Mouse (Mus musculus): ENCODE data around the gene Ankrd16. TPM values are rescaled to one million over a fixed set of nuclear protein-coding genes. Genes with fewer than 3 reads are reported as not detected.

Gene Ankrd16
- polyA plus RNA-seq (2017; shearing (Covaris generic)) = 10 to 100 TPM; 29.5 to 36.1 TPM

DNA sequence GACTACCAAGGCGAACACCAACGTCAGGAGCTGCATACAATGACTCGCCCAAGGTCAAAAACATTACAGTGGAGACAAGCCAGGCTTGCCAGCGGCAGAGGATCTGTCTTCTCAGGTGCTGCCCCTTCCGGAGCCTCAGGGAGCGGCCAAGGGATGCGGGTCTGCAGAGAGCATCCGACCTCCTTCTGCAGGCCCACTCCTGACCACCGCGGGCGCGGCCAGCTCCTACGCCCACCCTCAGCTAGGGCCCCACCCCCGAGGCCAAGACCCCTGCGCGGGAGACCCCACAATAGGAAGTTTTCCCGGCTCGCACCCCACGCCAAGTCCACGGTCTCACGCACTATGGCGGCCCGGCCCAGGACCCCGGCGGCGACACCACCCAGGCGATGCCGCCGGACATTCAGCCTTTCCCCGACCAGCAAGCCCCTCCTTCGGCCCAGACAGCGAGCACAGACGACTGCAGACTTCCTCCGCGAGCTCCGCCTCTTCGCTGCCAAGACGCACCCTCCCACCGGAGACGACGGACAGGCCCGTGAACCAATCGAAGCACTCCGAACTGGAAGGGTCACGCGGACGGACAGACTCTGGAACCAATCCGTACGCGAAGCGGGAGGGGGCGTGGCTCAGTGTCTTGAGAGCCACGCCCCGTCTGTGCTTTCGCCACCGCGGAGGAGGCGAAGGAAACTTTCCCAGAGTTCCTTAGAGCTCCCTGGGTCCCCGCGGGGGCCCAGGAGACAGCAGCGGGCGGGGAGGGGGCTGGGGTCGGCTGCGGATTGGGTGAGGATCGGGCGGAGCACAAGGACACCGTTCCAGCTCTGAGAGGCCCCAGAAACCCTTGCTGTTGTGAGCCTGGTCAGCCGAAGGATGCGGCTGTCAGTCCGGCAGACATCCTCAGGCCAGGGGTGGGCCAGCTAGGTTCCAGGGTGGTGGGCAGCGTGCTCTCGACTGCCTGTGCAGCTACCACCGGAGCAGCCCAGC lies at the start of gene Ankrd16, which contains the start of gene Fbh1:
Ankrd16 (plus strand) TSS at position 786 of the 978 bp plus-strand sequence.
Fbh1 (minus strand) TSS at position 492 of the 978 bp plus-strand sequence.
- peak; percentile 87 for ATAC-seq

DNA sequence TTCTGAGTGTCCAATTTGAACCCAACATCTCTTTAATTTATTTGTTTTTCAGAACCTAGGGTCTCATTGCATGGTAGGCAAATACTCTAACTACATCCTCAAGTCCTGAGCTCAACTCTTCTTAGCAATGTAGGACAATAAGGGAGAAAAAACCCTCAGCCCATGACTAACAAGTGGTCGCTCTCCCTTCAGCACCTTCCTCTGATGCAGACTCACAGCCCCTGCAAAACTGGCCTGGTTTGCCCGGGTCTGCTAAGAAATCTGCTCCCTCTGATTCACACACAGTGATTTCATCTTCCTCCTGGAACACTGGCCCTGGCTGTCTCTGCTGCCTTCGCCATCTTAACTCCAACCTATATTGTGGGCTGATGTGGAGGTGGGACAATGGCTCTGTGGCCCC lies 48.6 kb upstream of the Ankrd16 start:
- no peak for ATAC-seq

DNA sequence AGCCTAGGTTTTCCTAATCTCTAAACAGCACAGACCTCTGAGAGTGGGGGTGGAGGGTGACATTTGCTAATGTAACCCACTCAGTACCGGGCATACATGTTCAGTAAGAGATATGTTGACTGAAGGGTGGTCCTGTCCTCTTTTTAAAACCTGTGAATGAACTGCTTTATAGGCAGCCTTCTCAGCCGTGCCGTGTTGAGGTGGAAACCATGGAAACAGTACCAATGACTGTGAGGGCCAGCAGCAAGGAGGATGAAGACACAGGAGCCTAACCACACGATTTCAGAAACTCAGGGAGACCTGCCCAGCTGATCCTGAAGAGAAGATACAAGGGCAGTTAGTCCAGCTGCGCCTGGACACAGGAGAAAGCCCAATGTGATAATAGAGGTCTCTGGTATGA lies 44.7 kb upstream of the Ankrd16 start:
- ATAC-seq = no peak

DNA sequence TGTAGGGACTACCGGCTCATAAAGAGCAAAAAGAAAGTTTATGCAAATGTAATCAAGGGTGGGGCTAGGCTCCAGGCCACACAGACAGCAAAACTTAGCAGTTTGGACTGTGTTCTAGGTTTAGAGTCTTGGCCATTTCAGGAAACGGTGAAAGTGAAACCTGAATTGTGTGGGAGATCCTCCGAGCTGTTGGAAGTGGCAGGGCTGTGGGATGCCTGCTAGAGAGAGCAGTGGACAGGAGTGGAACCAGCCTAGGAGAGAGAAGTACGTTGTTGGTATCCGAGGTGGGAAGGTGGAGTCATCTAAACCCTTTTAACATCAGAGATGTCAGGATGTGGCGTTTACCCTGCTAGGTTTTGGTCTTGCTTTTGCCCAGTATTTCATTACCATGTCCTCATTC lies 41.8 kb upstream of the Ankrd16 start:
- no peak for ATAC-seq

DNA sequence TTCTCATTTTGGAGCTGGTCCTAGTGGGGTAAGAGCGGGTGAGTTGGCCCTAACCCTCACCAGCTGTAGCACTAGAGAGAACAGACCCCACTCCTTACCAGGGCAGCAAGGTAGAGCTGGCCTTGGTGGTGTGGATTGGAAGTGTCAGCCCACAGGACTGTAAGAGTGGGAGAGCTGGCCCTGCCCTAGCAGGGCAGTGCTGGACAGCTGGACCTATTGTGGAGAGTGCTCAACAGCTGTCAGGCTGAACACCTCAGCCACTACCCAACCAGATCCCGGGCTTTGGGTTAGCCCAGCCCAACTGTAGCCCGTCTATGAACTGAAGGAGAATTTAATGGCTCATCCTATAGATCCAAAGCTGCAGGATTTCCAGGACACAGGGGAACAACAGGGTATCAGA lies 38.9 kb upstream of the Ankrd16 start:
- no peak for ATAC-seq

DNA sequence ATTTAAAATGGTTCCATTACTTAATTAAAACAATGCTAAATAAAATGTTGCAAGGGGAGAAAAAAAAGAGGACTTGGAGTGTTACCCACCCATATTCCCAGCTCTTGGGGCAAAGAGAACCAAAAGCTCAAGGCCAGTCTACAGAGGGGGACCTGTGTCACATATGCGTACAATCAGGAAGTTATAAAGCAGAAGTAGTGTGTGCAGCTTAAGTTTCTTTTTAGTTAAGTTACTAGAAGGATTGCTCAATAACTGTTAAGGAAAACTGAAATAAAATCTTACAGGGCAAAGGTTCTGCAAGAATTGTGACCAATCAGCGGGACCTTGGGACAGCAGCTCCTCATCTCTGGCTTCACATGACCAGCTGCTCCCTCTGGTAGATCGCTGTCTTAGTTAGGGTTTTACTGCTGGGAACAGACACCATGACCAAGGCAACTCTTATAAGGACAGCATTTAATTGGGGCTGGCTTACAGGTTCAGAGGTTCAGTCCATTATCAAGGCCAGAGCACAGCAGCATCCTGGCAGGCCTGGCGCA lies 38.1 kb upstream of the Ankrd16 start:
- no peak for ATAC-seq

DNA sequence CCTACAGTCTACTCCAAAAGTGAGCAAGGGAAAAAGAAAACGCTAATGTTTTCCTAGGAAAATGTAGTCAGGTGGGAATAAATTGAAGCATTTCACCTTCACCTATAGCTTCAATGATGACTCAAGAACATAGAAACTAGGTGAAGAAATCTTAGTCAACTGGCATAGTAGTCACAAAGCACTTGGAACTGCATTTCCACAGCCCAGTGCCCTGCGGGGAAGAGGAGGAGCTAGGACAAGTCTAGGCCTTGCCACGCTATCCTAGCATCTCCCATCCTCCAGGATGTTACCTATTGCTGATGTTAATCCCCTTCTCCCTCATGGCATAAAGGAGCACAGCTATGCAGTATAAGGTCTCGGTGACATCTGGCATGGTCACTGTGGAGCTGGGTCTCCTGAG lies 15.1 kb upstream of the Ankrd16 start:
- no peak for ATAC-seq

DNA sequence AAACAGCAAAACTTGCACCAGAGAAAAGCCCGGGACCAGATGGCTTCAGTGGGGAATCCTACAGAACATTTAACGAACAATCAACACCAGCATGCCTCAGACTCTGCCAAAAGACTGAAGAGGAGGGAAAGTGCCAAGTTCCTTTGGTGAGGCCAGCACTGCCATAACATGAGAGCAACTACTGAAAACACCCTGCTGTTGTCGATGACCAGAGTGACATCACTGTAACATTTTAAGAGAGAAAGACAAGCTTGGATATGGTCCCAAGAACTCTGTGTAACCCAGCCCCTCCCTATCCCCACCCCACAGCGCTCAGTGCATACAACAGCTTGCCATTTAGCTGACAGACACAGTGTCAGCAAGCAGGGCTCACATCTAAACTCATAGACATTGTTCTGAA lies 12.0 kb upstream of the Ankrd16 start:
- no peak for ATAC-seq

DNA sequence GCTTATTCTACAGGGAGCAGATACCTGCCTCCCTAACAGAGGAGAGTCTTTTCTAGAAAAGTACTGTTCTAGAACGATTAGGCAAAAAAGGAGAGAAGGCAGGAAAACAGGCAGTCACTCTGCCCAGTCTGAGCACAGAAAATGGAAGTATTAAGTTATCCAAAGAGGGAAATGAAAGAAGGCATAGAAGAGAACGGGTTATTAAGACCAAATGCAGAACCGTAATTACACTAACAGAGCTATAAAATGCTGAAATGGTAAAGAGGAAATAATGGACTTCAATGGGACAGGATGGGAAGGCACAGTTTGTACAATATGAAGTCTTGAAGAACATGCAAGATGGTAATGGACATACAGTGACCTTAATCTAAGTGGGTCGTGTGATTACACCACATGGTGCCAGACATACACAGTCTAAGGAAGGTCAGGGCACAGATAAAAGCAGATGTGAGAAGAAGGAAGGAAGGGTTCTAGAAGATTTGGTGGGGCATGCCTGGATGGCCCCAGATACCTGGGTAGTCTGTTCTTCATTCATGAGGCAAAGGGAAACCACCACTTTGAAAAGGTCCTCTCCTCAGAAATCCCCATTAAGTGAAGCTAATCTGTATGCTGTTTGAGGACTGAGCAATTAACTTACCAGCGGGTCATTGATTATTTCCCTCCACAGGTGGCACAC lies 11.1 kb upstream of the Ankrd16 start:
- ATAC-seq = no peak

DNA sequence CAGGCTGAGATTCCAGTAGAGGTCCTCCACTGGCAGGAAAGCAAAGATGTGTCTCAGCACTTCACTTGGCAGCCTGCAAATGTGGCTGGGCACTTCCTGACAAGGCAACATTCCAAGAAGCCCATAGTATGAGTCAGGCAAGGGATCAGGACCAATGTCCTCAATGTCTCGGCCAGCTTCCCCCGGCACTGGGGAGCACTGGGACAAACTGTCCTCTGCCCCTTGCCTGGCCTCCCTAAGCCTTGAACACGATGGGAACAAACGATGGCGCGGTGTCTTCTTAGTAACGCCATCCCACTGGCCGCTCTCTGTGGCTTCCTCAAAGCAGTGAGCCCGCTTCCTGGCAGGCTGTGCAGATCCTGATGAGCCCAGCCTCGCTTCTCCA lies 10.5 kb upstream of the Ankrd16 start:
- ATAC-seq = no peak

DNA sequence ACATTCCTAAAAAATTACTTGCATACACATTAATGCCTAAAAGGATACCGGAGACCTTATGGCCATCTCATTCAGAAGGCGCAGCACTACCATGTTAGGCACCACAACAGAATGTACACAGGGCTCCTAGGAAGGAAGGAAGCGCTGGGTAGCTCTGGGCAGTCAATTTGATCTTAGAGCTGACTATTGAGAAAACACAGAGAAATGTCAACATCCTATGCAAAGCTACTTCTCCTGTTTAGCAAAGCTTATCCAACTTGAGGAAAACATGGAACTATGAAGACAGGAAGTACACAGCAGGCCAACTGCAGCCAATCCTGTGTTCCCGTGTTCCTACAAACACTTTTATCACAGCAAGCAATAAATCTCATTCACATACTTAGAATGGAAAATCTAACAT lies 6.0 kb upstream of the Ankrd16 start:
- no peak for ATAC-seq

DNA sequence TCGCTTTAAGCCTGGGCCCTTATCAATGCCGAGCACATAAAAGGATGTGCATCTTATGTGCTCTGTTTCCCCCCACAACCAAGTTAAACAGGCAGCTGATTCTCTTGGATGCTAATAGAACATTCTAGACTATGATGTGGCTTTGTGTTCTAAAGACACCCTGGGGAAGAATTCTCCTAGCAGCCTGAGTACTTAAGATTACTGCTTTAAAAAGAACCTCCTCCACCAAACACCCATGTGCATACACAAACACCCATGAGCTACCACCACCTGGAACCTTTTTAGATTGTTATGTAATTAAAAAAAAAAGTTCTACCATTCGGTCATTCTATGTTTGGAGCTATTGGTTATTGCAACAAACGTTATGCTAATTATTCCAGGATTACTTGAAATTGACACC lies 5.3 kb upstream of the Ankrd16 start:
- no peak for ATAC-seq

DNA sequence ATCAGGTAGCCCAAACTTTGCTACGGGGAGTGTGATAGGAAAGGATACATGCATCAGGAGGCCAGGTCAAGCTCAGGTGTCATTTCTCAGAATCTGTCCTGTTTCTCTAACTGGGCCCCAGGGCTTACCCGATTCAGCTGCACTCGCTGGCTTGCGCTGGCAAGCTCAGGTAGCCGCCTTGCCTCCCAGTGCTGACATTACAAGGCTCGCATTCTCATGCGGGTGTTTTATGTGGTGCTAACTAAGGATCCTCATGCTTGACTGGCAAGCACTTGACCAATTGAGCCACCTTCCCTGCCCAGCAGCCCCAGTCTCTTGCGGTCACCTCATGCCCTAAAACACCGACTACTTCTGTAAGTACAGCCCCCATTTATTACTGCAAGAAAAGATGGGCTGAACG lies 3.2 kb upstream of the Ankrd16 start:
- no peak for ATAC-seq

DNA sequence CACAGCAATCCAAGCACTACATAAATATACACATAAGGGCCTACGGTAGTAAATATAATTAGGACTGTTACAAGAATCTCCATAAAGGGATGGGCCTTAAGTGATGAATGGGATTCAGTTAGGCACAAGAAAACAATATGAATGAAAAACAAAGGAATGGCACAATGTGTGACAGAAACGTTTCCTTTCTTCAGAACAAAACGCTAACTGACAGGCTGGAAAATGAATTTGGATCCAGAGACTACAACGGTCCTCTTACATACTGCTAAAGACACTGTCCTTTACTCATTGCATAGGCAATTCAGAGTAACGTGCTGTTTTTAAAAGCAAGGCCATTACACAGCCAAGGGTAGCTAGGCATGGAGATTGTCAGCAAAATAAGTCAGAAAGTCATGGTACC lies 2.6 kb upstream of the Ankrd16 start:
- ATAC-seq = no peak

DNA sequence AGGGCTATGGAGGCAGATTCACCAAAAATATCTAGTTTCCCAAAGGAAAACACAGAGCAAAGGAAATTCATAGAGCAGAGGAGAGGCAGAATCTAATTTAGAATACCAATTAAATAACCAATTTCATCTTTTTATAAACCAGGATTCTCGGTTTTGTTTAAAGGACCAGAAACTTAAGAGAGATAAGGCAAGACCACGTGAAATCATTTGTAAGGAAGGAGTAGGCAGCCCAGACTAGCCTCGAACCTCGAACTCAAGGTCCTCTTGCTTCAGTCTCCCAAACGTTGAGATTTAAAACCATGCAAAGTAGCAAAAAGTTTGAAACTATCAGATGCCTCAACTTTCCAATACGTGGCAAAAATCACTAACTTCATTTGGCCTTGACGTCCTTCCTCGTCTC lies 1.3 kb upstream of the Ankrd16 start:
- no peak for ATAC-seq

DNA sequence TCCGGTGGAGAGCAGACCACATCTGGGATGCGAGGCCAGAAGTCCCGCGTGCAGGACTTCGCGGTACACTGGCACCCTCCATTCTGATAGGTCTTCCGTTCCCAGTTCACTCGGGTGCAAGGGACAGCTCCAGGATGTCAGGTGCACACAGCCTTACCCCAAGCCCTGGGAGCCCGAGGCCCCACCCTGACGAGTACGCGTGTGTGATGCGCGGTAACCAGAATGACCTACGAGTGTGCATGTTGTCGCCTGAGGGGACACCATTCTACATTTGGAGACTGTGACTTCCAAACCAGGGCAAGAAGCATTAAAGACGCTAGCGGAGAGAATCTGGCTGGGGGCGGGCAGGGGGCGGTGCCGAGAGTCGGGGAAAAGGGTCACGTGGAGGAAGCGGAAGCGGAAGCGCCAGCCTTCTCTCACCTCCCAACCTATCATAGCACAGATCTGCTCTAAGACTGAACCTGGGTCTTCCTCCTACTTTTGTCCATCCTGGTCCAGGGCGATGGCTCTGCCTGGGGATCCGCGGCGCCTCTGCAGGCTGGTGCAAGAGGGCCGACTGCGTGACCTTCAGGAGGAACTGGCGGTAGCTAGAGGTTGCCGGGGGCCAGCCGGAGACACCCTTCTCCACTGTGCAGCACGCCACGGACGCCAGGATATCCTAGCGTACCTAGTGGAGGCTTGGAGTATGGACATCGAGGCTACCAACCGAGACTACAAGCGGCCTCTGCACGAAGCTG lies 579 bp downstream of the Ankrd16 start:
- ATAC-seq = peak; percentile 82

DNA sequence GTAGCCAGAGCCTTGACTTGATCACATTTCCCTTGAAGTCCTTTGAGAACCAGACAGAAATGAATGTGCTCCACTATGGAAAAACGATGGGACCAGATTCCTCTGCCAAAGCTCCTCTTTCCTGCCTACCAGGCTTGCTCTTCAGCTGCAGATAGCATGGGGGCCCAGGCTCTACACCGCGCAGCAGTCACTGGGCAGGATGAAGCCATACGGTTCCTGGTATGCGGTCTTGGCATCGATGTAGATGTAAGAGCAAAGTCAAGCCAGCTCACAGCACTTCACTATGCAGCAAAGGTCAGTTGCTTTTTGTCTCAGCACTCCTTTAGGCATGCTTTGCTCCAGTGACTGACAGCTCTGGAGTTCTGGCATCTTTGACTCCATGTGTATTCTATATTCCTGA lies 6.5 kb downstream of the Ankrd16 start:
- ATAC-seq = no peak

DNA sequence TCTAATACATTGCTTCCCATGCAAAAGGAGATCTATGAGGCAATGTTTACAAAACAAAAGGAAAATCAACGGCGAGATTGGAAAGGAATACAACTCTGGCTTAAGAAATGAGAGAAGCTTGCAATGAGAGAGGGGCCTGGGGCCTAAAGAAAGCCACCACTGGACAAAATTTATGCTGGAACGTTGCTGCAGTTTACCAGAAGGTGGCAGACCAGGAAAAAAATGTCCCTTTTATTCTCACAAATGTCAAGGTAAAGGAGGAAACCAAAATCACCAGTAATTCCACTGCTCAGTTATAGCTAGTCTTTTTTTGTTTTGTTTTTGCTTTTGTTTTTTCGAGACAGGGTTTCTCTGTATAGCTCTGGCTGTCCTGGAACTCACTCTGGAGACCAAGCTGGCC lies 17.0 kb downstream of the Ankrd16 start:
- ATAC-seq = no peak

DNA sequence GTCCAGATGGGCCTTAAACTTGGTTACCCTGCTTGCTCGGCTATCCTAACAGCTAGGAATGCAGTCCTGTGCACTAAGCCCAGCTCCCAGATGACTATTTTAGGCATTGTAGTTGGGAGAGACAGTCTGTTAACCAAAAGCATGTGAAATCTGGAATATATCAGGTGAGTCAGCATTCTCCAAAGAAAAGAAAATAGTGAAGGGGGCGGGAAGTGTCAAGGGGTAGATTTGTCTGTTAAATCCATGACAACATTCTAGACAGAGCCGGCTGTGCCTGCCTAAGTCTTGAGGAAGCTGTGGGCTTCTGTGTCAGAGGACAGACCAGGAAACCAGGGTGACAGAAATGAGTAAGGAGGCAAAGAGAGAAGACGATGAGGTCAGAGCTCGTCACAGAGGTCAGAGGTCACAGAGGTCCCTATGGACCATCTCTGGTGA lies 20.3 kb downstream of the Ankrd16 start:
- no peak for ATAC-seq

DNA sequence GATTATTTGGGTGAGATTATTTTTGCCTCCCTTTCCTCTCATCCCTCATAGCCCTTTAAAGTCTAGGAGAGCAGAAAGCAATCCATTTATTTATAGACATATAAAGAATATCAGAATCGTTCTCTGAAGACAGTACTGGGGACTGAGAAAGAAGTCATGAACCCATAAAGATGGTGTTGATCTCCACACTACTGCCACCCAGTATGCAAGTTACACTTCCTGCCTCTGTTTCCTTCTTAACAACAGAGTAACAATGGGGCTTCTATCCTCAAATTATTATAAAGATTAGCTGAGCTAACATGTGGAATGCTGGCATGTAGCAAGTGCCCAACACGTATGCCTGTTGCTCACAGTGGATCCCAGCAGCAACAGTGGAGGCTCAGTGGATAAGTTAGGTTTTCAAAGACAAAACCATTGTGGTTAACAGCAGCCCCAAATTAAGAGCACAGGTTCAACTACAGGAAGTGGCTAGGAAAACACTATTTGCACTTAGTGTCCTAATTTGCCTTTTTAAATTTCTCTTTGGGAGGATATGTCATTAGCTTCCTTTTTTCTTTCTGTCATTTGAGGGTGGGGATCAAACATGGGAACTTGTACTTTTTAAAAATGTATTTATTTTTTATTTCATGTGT lies 23.7 kb downstream of the Ankrd16 start:
- ATAC-seq = no peak

Data from activated CD4-positive, CD25-positive, alpha-beta regulatory T cell, adult 4 months (primary cell).